Mouse (Mus musculus): ENCODE measurements around the gene Fig4. TPM values are rescaled to one million over a fixed set of nuclear protein-coding genes. Genes with fewer than 3 reads are reported as not detected.

Fig4 gene
- polyA plus RNA-seq, 1 experiment from 2014 or later, result 16.3 TPM

DNA sequence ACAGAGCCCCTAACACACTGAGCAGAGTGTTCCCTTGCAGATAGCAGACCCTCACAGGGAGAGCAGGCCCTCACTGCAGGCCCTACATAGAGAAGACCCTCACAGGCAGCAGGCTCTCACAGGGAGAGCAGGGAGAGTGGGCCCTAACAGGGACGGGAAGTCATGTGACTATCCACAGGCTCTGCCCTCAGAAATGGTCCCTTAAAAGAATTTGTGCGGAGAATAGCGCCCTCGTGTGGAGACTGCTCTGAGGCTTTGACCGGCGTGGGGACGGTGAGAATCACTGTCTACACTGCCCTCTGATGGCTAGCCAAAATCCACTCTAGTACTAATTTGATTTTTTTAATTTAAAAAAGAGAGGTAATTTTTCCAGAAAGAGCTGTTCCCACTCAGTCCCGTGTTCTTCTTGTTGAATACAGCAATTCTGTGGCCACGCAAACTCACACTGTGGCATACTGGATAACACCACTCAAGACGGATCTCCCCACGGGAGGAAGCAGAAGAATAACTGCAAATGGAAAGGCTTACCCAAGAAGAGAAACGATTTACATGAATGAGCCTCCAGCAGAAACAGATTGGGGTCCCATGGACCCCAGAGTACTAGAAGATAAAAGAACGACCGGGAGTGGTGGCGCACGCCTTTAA lies 14.2 kb downstream of the Fig4 start:
- Histone ChIP-seq H3K27me3 (ENCODE audit: low read depth, poor library complexity, severe bottlenecking) (no peaks in the 10 kb centered on the region), H3K4me1 (peaks cover 15% of the 10 kb centered on the region), H3K9me3 (replicated peaks) (no peaks in the 10 kb centered on the region), H3K4me3 (no peak overlapping the region), H3K36me3 (peaks cover 5% of the 10 kb centered on the region; the same call in 1 of the 2 replicates), H3K27ac (replicated peaks) (peak overlapping the region; percentile 83)
- peak; percentile 90 for DNase-seq (ENCODE audit: low spot score)
- WGBS, result 39% methylated on average over 16 of the region's 16 CpGs

DNA sequence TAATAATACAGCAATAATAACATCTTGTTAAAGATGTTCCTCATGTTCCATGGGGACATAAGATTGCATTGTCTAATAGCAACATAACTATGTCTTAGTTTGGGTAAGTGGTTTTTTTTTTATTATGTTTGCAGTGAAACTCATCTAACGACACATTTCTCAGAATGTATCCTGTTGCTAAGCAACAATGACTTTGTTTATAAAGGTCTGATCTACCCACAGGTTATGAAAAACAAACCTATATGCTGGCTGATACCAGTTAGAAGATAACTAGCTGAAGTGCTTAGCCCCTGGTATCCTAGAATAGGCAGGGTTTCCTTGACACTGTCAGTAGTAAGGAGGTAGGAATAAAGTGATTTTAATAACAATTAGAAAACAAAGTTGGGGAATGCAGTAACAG lies 15.0 kb downstream of the Fig4 start:
- no peak overlapping the region for H3K4me3 ChIP-seq
- no peak for DNase-seq (ENCODE audit: low spot score)
- WGBS, result 85% methylated on average over 1 of the region's 1 CpGs
- H3K27me3 ChIP-seq (ENCODE audit: low read depth, poor library complexity, severe bottlenecking), result no peaks in the 10 kb centered on the region
- H3K36me3 ChIP-seq, result peaks cover 6% of the 10 kb centered on the region; the same call in 1 of the 2 replicates
- H3K4me1 ChIP-seq, result peaks cover 9% of the 10 kb centered on the region
- H3K9me3 ChIP-seq (replicated peaks), result no peaks in the 10 kb centered on the region
- H3K27ac ChIP-seq (replicated peaks), result no peak overlapping the region

DNA sequence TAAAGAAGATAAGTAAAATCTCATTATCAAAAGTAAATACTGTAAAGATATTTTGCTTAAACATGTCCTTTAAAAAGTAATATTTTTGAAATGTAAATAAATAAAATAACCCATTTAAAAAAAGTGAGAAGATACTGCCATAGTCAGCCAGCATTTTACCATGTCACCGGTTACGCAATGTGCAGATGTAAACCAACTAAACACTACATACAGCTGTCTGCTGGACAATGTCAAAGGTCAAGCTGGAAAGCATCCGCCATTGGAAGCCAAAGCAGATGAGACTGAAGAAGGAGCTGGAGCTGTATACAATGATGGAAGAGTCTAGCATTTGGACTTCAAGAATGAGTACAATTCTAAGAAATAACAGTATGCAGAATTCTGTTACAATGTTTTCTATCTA lies 15.4 kb downstream of the Fig4 start:
- Histone ChIP-seq H3K27me3 (ENCODE audit: low read depth, poor library complexity, severe bottlenecking) (no peaks in the 10 kb centered on the region), H3K9me3 (replicated peaks) (no peaks in the 10 kb centered on the region), H3K36me3 (peaks cover 6% of the 10 kb centered on the region; the same call in 1 of the 2 replicates), H3K27ac (replicated peaks) (no peak overlapping the region), H3K4me3 (no peak overlapping the region), H3K4me1 (peaks cover 5% of the 10 kb centered on the region)
- WGBS, result 86% methylated on average over 3 of the region's 3 CpGs
- DNase-seq (ENCODE audit: low spot score), result no peak

DNA sequence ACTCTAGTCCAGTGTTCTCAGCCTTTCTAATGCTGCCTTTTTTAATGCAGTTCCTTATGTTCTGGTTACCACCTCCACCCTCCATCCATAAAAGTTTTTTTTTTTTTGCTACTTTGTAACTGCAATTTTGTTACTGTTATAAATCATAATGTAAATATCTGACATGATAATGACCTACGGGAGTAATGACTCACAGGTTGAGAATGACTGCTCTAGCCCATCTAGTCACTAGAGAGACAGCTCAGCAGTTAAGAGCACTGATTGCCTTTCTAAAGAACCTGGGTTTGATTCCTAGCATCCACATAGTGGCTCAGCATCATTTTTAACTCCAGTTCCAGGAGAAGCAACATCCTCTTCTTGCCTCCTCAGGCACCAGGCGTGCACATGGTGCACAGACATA lies 21.0 kb downstream of the Fig4 start:
- H3K27ac ChIP-seq (replicated peaks), result no peak overlapping the region
- peaks cover 6% of the 10 kb centered on the region; the same call in 1 of the 2 replicates for H3K36me3 ChIP-seq
- WGBS, result 85% methylated on average over 2 of the region's 2 CpGs
- no peak for DNase-seq (ENCODE audit: low spot score)
- H3K9me3 ChIP-seq (replicated peaks), result no peaks in the 10 kb centered on the region
- H3K4me3 ChIP-seq, result no peak overlapping the region
- peaks cover 4% of the 10 kb centered on the region for H3K4me1 ChIP-seq
- H3K27me3 ChIP-seq (ENCODE audit: low read depth, poor library complexity, severe bottlenecking), result no peaks in the 10 kb centered on the region

DNA sequence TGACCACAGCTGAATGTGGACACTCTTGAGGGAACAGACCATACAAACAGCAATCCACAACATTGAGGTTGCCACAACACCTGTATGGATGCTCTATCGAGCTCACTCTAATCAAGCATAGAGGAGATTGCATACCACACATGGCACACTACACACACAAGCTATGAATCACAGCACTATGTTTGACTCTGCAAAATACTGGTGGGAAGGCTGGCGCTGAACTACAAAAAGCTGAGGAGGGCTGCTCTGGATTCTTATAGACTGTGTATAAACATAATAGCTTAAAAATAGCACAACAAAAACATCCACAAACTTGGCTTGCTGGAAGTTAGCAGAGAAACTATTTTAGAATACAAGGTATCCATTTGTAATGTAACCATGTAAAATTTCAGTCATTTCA lies 22.3 kb downstream of the Fig4 start:
- H3K9me3 ChIP-seq (replicated peaks), result no peaks in the 10 kb centered on the region
- peaks cover 6% of the 10 kb centered on the region; the same call in 1 of the 2 replicates for H3K36me3 ChIP-seq
- no peak for DNase-seq (ENCODE audit: low spot score)
- H3K27me3 ChIP-seq (ENCODE audit: low read depth, poor library complexity, severe bottlenecking), result no peaks in the 10 kb centered on the region
- H3K27ac ChIP-seq (replicated peaks), result no peak overlapping the region
- H3K4me1 ChIP-seq, result peaks cover 4% of the 10 kb centered on the region
- no peak overlapping the region for H3K4me3 ChIP-seq
- 90% methylated on average over 2 of the region's 2 CpGs for WGBS

DNA sequence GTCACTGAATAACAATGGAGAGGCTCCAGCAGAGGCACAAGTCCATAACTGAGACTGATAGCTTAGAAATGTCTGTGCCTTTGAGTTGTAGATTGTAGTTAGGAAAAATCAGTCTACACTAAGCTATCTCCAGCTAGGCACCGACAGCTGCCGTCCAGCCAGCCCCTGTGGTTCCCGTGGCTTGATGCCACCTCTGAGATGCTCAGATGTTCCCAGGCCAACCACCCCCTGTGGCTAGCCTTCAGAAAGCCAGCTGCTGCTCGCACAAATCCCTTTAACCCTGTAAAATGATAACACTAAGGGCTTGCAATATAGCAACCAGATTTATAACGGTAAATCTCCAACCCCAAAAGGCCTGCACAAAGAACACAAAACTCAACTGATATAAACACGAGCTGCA lies 22.9 kb downstream of the Fig4 start:
- H3K4me1 ChIP-seq, result peaks cover 4% of the 10 kb centered on the region
- no peaks in the 10 kb centered on the region for H3K27me3 ChIP-seq (ENCODE audit: low read depth, poor library complexity, severe bottlenecking)
- DNase-seq (ENCODE audit: low spot score), result no peak
- no peaks in the 10 kb centered on the region for H3K9me3 ChIP-seq (replicated peaks)
- peaks cover 6% of the 10 kb centered on the region; the same call in 1 of the 2 replicates for H3K36me3 ChIP-seq
- 55% methylated on average over 6 of the region's 6 CpGs for WGBS
- no peak overlapping the region for H3K27ac ChIP-seq (replicated peaks)
- H3K4me3 ChIP-seq, result no peak overlapping the region

DNA sequence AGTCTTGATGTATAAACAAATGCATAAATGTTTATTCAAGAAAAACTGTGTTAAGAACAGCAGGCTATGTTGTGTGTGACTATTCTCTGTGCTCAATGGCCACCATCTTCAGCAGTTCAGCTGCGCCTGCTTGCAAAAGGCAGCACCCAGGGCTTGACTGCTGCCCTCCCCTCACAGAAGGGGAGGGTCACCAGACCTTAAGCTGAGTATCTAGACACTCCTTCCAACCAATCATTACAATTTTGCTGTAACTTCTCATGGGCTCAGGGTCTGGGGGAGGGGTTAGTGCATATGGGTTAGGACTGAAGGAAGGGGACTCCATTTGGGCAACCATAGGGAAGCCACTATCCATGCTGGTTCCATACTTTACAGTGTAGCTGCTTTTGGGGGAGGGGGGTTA lies 24.3 kb downstream of the Fig4 start:
- DNase-seq (ENCODE audit: low spot score), result no peak
- H3K27ac ChIP-seq (replicated peaks), result no peak overlapping the region
- H3K27me3 ChIP-seq (ENCODE audit: low read depth, poor library complexity, severe bottlenecking), result no peaks in the 10 kb centered on the region
- H3K4me1 ChIP-seq, result peaks cover 4% of the 10 kb centered on the region
- H3K9me3 ChIP-seq (replicated peaks), result no peaks in the 10 kb centered on the region
- 0 out of 2 replicates have a peak, but pooled peaks cover under 1% of the 10 kb centered on the region for H3K36me3 ChIP-seq
- no peak overlapping the region for H3K4me3 ChIP-seq
- 85% methylated on average over 1 of the region's 1 CpGs for WGBS

DNA sequence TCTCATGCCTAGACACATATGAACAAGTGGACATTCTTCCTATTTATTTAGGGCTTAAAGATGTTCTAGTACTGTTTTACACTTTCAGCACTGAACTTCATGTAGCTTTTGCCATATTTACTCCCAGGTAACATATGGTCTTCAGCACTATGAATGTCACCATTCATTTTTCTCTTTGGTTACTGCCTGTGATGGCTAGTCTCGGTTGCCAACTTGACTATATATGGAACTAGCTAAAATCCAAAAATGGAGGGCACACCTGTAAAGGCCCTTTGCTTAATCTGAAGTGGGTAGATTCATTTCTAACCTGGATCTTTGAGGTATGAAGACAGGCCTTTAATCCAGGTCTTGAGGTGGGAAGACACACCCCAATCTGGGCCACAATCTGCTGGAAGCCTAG lies 28.2 kb downstream of the Fig4 start:
- DNase-seq (ENCODE audit: low spot score), result no peak
- Histone ChIP-seq H3K27me3 (ENCODE audit: low read depth, poor library complexity, severe bottlenecking) (no peaks in the 10 kb centered on the region), H3K9me3 (replicated peaks) (no peaks in the 10 kb centered on the region), H3K27ac (replicated peaks) (no peak overlapping the region), H3K4me1 (no peaks in the 10 kb centered on the region), H3K36me3 (no peaks in the 10 kb centered on the region), H3K4me3 (no peak overlapping the region)
- WGBS, result 85% methylated on average over 1 of the region's 1 CpGs

DNA sequence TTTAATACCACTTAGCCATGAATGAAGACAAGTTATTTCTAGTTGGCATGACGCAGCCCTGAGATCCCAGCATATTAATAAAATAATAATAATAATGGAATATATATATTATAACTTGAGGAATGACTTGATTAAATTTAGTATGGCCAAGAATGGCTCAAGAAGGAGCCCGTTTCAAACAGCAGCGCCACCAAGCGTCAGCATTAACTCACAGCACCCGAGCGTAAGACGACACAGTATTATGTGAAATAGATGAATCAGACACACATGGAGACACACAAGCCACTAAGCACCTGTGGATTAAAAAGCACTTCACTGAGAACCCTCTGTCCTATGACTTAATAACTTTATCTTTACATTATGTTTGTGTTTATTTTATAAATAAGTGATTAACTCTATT lies 31.2 kb downstream of the Fig4 start:
- Histone ChIP-seq H3K9me3 (replicated peaks) (no peaks in the 10 kb centered on the region), H3K36me3 (no peaks in the 10 kb centered on the region), H3K4me3 (no peak overlapping the region), H3K27ac (replicated peaks) (no peak overlapping the region), H3K27me3 (ENCODE audit: low read depth, poor library complexity, severe bottlenecking) (no peaks in the 10 kb centered on the region), H3K4me1 (no peaks in the 10 kb centered on the region)
- 52% methylated on average over 7 of the region's 7 CpGs for WGBS
- DNase-seq (ENCODE audit: low spot score), result no peak

DNA sequence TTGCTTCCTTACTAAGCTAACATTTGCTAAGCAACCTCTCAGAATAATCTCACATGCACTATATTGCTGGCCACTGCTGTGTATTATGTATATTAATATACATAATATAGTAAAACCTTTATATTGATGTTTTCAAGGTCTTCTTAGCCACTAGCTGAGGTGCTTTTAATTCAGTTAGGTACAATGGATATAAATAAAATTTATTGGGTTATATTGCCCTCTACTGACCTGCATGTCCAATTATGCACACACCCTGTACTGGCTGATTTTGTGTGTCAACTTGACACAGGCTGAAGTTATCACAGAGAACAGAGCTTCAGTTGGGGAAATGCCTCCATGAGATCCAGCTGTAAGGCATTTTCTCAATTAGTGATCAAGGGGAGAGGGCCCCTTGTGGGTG lies 41.2 kb downstream of the Fig4 start:
- Histone ChIP-seq H3K36me3 (peaks cover 11% of the 10 kb centered on the region), H3K9me3 (replicated peaks) (no peaks in the 10 kb centered on the region), H3K27me3 (ENCODE audit: low read depth, poor library complexity, severe bottlenecking) (no peaks in the 10 kb centered on the region), H3K4me3 (no peak overlapping the region), H3K27ac (replicated peaks) (no peak overlapping the region), H3K4me1 (peaks cover 6% of the 10 kb centered on the region; the same call in 1 of the 2 replicates)
- DNase-seq (ENCODE audit: low spot score), result no peak

DNA sequence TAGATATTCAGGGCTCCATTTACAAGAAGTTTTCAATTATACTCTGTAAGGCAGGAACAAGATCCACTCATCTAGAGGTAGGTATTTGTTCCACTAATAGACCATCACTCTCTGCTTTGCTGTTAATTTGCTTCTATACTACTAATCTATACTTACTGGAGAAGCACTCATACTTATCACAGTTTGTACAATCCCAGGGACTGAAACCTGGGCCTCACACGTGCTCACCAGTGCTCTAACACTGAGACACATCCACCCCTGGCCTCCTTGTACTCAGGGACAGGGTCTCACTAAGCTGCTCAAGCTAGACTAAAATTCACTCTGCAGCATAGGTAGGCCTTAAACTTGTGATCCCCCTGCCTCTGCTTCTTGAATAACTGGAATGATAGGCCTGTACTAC lies 41.8 kb downstream of the Fig4 start:
- DNase-seq (ENCODE audit: low spot score), result no peak
- 63% methylated on average over 1 of the region's 1 CpGs for WGBS
- peaks cover 11% of the 10 kb centered on the region for H3K36me3 ChIP-seq
- no peak overlapping the region for H3K27ac ChIP-seq (replicated peaks)
- H3K9me3 ChIP-seq (replicated peaks), result no peaks in the 10 kb centered on the region
- no peak overlapping the region for H3K4me3 ChIP-seq
- H3K27me3 ChIP-seq (ENCODE audit: low read depth, poor library complexity, severe bottlenecking), result no peaks in the 10 kb centered on the region
- peaks cover 6% of the 10 kb centered on the region; the same call in 1 of the 2 replicates for H3K4me1 ChIP-seq

DNA sequence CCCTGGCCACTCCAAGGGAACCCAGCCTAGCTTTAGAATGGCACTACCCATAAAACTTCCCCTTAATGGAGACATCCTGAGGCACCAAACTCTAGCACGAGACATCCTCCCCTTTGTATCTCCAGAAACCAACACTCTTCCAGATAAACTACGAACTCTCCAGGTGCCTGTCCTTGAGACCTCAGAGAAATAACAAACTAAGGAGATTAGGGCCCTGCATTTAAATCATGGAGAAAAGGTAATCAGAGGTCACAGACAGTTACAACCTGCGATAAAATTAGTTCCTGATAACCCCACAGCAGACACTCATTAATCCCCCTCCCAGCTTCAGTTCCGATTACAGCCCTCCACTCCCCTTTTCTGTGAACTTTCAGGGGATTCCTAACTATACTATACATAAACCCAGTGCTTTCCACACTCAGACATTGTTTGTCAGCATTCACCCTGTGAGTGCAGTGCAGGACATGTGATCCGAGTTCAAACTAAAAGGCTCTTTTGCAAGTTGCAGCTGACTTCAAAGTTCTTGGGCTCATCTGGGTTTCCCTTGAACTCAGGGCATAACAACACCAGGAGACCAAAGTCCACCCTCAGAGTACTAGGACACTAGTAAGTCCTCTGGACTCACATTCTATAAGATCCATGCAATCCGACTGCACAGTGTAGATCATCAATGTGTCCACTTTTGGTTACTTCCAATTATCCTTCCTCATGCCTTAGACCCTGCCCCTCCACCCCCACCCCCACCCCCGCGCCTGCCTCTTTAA lies 42.6 kb downstream of the Fig4 start:
- Histone ChIP-seq H3K4me1 (peaks cover 6% of the 10 kb centered on the region; the same call in 1 of the 2 replicates), H3K36me3 (peaks cover 19% of the 10 kb centered on the region), H3K4me3 (no peak overlapping the region), H3K27ac (replicated peaks) (no peak overlapping the region), H3K9me3 (replicated peaks) (no peaks in the 10 kb centered on the region), H3K27me3 (ENCODE audit: low read depth, poor library complexity, severe bottlenecking) (no peaks in the 10 kb centered on the region)
- 50% methylated on average over 8 of the region's 8 CpGs for WGBS
- DNase-seq (ENCODE audit: low spot score), result no peak

DNA sequence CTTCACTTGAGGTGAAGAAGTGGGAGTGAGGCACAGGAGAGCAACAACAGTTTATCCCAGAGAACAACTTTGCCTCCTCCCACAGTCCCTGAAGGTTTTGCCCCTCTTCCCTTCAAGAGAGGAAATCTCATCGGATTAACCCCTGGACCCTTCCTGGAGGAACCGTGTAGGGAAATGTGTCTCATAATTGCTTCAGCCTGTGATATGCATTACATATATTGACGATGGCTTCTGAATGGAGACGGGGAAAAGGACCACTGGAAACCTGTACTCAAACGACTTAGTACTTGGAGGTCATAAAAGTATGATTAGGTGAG lies 52.4 kb downstream of the Fig4 start:
- Histone ChIP-seq H3K9me3 (replicated peaks) (no peaks in the 10 kb centered on the region), H3K4me1 (peaks cover 11% of the 10 kb centered on the region), H3K27me3 (ENCODE audit: low read depth, poor library complexity, severe bottlenecking) (no peaks in the 10 kb centered on the region), H3K4me3 (no peak overlapping the region), H3K27ac (replicated peaks) (peak overlapping the region; percentile 56), H3K36me3 (peaks cover 18% of the 10 kb centered on the region)
- WGBS, result 71% methylated on average over 5 of the region's 5 CpGs
- no peak for DNase-seq (ENCODE audit: low spot score)

All from midbrain, embryonic 10.5 days (tissue).